Mouse (Mus musculus): ENCODE measurements around the gene Gm20388.

Gm20388 gene

GRCm38 (mm10) chr8:122678896-122679210, 2768.2 kb downstream of the Gm20388 start:
- no peak for DNase-seq (ENCODE audit: low spot score in 2 of 2)

DNA sequence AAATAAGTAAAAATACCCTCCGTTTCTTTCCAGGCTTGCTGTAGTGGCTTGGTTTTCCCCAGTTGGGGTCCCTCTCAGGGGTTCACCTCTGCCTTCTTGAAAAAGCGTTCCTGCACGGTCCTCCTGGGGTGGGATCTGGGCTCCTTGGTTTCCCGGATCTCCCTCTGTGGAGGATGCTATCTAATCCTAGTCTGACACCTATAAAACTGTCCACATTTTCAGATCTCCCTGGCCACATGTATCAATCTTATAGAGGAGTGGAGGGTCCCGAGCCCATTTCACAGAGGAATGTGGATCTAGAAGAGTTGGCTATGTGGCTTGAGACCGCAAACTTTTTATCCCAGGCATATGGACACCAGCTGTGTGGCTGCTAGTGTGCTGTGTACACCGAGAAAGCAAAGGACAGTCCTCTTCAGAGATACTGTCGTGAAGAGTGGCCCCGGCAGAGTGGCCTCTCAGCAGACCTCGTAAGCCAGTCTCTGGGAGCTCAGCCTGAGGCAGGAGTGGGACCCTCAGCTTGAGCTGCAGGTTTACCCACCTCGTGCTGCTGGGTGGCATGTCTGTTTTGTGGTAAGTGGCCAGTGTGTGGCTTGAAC, 2768.8 kb downstream of the Gm20388 start:
- no peak for DNase-seq (ENCODE audit: low spot score in 2 of 2)

GRCm38 (mm10) chr8:122680171-122680570, 2769.5 kb downstream of the Gm20388 start:
- DNase-seq (ENCODE audit: low spot score in 2 of 2): no peak

DNA sequence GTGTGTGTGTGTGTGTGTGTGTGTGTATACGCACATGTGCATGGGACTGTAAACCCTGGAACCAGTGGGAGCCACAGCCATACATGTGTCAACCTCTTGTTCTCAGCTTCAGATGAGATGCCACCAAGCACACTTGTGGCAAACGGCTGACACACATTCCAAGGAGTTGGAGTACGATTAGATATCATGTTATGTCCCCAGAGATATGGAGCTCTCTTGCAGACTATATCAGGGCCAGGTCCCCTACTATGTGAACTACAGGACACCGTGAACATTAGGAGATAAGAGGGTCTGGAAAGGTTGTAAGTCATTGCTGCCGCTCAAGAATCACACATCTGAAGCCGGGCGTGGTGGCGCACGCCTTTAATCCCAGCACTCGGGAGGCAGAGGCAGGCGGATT, 2772.2 kb downstream of the Gm20388 start:
- DNase-seq (ENCODE audit: low spot score in 2 of 2): no peak

DNA sequence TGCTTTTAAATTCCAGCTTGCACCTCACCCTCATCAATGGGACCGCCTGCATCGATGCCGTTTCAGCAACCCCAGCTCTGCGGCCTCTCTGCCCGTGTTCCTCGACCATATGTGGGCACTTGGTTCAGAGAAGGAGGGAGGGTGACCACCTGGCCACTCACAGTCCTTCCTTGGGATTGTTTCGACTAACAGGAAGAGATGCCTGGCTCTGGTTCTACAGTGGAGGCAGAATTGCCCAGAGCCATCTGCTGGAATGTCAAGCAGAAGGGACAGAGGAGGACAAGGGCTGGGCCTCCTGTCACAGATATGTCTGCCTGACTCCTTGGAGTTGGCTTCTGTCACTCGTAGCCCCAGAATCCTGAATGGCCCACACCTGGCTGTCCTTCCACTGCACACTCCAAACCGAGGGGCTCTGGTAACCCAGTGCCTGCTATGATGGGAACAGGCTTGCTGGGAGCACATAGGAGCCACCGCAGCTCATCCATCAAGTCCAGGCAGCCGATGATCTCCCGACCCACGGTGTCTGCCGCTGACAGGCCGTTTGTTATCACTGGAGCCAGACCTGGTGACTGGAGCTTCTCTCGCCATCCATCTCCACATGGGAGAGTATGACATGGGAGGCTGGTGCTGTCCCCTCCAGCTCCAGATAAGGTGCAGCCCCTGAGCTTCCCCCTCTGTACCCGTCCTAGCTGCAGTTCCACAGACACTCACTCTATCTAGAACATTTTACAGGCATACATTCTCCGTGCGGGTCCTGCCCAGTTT, 2774.6 kb downstream of the Gm20388 start:
- DNase-seq (ENCODE audit: low spot score in 2 of 2): no peak

DNA sequence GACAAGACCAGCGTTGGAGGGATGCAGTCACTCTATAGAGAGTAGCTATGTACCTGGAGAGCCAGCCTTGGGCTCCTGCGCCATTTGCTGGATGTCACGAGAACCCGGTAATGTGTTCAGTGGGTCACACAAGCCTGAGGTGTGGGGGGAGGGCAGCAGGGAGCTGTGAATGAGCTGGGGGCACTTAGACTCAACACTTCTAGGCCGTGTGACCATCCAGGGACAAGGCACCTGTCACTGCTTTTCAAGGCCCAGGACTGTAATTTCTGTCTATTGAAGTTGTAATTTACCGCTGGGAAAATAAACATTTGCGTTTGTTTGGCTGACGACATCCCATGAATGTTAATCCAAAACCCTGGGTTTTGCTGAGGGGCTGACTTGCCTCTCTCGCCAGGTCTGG, 2776.2 kb downstream of the Gm20388 start:
- no peak for DNase-seq (ENCODE audit: low spot score in 2 of 2)

- DNase-seq (ENCODE audit: low spot score in 2 of 2): no peak
Measured at GRCm38 (mm10) chr8:122689315-122689714, 2778.7 kb downstream of the Gm20388 start.

- no peak for DNase-seq (ENCODE audit: low spot score in 2 of 2)
Measured at GRCm38 (mm10) chr8:122691018-122691417, 2780.4 kb downstream of the Gm20388 start.

DNA sequence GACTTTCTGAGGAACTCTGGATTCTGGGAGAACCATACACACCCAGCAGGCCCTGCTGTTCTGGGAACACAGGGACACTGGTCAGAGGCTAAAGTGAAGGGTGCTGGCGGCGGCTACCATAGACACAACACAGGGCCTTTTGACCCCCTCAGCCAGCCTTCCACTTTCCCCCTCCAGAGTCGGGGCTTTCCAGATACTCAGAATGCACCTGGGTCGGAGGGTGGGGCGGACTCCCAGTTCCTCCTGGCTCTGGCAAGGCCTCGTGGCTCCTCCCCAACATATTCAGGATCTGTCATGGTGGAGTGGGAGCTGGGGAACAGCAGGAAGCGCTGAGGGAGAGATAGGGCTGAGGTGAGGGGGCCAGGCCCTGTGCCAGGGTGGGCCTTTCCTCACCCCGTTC, 2781.5 kb downstream of the Gm20388 start:
- DNase-seq (ENCODE audit: low spot score in 2 of 2): no peak

- DNase-seq (ENCODE audit: low spot score in 2 of 2): peak in 1 of 2 experiments; percentile 42
Measured at GRCm38 (mm10) chr8:122695438-122696042, 2784.9 kb downstream of the Gm20388 start.

DNA sequence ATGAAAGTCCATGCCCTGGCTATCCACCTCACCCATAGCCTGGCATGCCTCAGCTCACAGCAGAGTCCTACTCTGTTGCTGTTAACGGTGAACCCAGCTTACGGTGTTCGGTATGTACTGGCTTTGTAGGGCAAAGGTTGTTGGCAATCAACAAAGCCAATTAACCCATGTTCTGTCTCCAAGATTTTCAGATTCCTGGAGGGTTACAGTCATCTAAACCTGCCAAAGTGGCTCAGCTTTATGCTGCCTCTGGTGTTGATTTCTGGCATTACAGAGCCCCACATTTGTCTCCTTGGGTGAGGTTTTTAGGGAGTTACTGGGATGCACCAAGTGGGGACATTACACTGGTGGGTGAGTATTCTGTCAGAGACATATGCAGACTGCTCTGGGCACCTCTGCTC, 2786.5 kb downstream of the Gm20388 start:
- DNase-seq (ENCODE audit: low spot score in 2 of 2): no peak

DNA sequence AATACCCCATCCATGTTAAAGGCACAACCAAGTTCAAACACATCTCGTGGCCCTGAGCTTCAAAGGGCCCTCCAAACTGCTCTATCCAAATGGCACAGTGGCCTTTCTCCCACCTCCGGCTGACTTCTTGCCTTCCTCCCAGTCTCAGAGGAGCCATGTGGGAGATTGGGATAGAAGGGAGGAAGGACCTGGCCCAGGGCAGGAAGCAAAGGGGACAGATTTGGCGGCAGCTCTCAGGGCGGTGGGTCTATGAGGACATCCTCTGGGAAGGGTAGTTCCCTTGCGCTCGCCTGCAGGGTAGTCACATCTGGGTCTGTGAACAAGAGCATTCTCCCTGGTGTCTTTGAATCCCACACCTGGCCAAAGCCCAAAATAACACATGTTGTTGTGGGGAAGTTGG, 2786.9 kb downstream of the Gm20388 start:
- no peak for DNase-seq (ENCODE audit: low spot score in 2 of 2)

GRCm38 (mm10) chr8:122698254-122698768, 2787.7 kb downstream of the Gm20388 start:
- DNase-seq (ENCODE audit: low spot score in 2 of 2): no peak

GRCm38 (mm10) chr8:122699005-122699492, 2788.4 kb downstream of the Gm20388 start, which contains the start of gene Cbfa2t3:
Gene Cbfa2t3, minus strand, starts transcription at chr8:122699109.
- no peak for DNase-seq (ENCODE audit: low spot score in 2 of 2)

GRCm38 (mm10) chr8:122700628-122701027, 2790.0 kb downstream of the Gm20388 start:
- DNase-seq (ENCODE audit: low spot score in 2 of 2): no peak

- no peak for DNase-seq (ENCODE audit: low spot score in 2 of 2)
Measured at GRCm38 (mm10) chr8:122701441-122702185, 2791.0 kb downstream of the Gm20388 start.

- no peak for DNase-seq (ENCODE audit: low spot score in 2 of 2)
Measured at GRCm38 (mm10) chr8:122702301-122702941, 2791.8 kb downstream of the Gm20388 start.

DNA sequence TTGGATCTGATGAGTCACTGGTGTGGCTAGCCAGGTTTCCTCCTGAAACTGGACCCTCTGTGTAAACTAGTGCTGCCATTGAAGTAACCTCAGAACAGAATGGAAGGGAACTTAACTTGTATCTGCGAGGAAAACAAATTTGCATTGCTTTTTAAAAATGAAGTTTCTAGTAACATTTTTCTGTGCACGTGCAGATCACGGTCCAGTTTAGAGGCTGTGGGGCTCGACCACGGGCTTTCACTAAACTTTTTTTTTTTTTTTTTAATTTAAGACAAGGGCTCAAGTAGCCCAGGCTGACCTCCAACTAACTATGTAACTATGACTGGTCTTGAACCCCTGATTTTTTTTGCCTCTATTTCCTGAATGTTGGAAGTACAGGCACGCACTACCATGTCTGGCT, 2792.3 kb downstream of the Gm20388 start:
- DNase-seq (ENCODE audit: low spot score in 2 of 2): no peak

GRCm38 (mm10) chr8:122704612-122705011, 2794.0 kb downstream of the Gm20388 start:
- no peak for DNase-seq (ENCODE audit: low spot score in 2 of 2)

DNA sequence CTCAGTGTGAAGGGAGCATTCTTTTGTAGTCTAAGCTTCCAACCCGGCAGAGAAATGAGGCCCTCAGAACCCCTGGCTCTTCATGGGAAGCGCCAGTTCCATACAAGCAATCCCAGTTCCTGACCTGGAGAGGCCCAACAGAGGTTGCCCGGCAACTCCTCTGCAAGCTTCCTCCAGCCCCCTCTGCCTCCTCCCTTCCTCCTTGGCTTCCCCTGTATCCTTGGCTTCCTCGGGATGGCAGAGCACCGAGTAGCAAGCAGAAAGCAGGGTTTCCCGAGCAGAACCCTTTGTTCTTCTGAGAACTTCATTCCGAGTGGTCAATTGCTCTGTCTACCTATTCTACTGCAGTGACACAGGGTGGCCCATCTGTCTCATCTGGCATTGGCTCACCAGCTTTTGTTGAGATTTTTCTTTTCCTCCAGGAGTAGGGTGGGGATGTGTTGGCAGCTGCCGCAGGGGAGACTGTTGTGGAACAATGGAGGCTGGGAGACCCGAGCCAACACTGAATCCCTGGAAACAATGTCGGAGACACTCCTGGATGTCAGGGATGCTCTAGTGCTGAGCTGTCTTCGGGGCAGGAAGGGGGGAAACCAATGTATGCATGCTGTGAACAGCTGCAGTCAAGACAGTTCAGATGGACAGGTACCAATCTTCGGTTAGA, 2795.4 kb downstream of the Gm20388 start:
- no peak for DNase-seq (ENCODE audit: low spot score in 2 of 2)

DNA sequence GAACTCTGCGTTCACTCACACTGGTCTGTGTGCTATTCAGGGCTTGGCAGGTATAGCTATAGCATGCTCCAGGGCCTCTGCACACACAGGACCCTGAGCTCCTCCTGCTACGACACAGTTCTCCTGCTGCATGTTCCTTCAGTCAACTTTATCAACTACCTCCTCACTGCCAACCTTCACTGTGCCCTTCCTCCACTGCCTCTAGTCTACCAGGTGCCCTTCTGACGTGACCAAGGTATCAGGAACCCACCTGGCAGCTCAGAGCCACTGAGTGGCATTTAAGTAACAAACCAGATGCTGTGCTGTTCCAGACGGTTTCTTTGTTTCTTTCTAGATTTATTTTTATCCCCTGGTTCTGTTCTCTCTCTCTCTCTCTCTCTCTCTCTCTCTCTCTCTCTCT, 2796.5 kb downstream of the Gm20388 start:
- DNase-seq (ENCODE audit: low spot score in 2 of 2): no peak

Data from right cerebral cortex, postnatal 36 days (tissue).